Mouse (Mus musculus): ENCODE measurements around the gene Aamp.

DNA sequence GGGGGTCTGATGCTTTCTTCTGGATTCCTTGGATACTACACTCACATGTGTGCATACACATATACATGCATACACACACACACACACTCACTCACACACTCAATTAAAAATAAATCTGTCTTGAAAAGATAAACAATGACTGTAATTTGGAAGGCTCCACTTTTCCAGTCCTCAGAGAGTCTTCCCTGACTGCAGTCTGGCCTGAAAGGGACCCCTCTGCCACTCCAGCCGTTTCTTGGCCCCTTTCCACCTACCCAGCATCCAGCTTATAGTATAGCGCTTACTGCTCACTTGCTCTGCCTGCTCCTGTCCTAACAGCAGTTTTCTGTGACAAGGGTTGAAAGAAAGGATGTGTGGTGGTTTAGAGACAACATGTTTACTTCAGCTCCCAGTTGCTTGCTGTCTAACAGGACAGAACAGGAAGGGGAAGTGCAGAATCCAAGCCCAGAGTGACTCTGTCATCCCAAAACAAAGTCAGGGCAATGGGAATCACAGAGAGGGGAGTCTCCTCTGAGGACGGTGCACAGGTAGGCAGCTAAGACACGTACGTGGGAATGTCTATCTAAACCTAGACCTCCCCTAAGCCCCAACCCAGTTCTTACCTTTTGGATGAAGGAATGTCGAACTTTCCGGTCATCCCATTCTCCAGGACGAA, 8.9 kb upstream of the Aamp start:
- no peak for TF ChIP-seq POLR2A (IDR thresholded peaks at IDR 0.05; ENCODE audit: control insufficient read depth, extremely low read depth, insufficient read depth, low read length, poor library complexity)
- TF ChIP-seq CTCF (IDR thresholded peaks at IDR 0.05; ENCODE audit: borderline replicate concordance, control insufficient read depth, extremely low read depth, insufficient read depth, low read length, poor library complexity): no peak

Measured in thymus, adult 2 months (tissue).